Mouse (Mus musculus): ENCODE measurements around the gene Chmp4b.

Chmp4b gene

GRCm38 (mm10) chr2:154718855-154719556 is 67.5 kb downstream of the Chmp4b start:
- DNase-seq (ENCODE audit: low spot score in 2 of 2) = no peak

GRCm38 (mm10) chr2:154720315-154720714 is 68.8 kb downstream of the Chmp4b start:
- no peak for DNase-seq (ENCODE audit: low spot score in 2 of 2)

- no peak for DNase-seq (ENCODE audit: low spot score in 2 of 2)
These were observed 72.0 kb downstream of the Chmp4b start for GRCm38 (mm10) chr2:154723473-154723872.

- DNase-seq (ENCODE audit: low spot score in 2 of 2) = no peak
These were observed 78.2 kb downstream of the Chmp4b start for GRCm38 (mm10) chr2:154729737-154730136.

GRCm38 (mm10) chr2:154730841-154731240 is 79.3 kb downstream of the Chmp4b start:
- DNase-seq (ENCODE audit: low spot score in 2 of 2) = no peak

- no peak for DNase-seq (ENCODE audit: low spot score in 2 of 2)
These were observed 80.4 kb downstream of the Chmp4b start for GRCm38 (mm10) chr2:154731916-154732315.

- DNase-seq (ENCODE audit: low spot score in 2 of 2) = no peak
These were observed 81.1 kb downstream of the Chmp4b start for GRCm38 (mm10) chr2:154732503-154733141.

GRCm38 (mm10) chr2:154734977-154735376 is 83.5 kb downstream of the Chmp4b start:
- no peak for DNase-seq (ENCODE audit: low spot score in 2 of 2)

GRCm38 (mm10) chr2:154735416-154735815 is 83.9 kb downstream of the Chmp4b start:
- DNase-seq (ENCODE audit: low spot score in 2 of 2) = no peak

- no peak for DNase-seq (ENCODE audit: low spot score in 2 of 2)
These were observed 84.5 kb downstream of the Chmp4b start for GRCm38 (mm10) chr2:154735986-154736385.

GRCm38 (mm10) chr2:154738621-154739020 is 87.1 kb downstream of the Chmp4b start:
- no peak for DNase-seq (ENCODE audit: low spot score in 2 of 2)

GRCm38 (mm10) chr2:154742911-154743819 is 91.7 kb downstream of the Chmp4b start:
- no peak for DNase-seq (ENCODE audit: low spot score in 2 of 2)

- DNase-seq (ENCODE audit: low spot score in 2 of 2) = no peak
These were observed 92.4 kb downstream of the Chmp4b start for GRCm38 (mm10) chr2:154743915-154744314.

Measured in spleen, postnatal 10 days (tissue).